Mouse (Mus musculus): ENCODE measurements around the gene Rerg. TPM values are rescaled to one million over a fixed set of nuclear protein-coding genes. Genes with fewer than 3 reads are reported as not detected.

Gene Rerg
- total RNA-seq, 2 experiments from 2014 or later: 2.8 to 3.8 TPM

Other genes starting within 250 kb of the Rerg start
- gene Erp27, start 248.3 kb downstream of the Rerg start, total RNA-seq (2021): under 1 TPM; 0.21 to 0.29 TPM
- gene Pde6h, start 246.7 kb downstream of the Rerg start, total RNA-seq (2021): not detected
- gene Arhgdib, start 228.6 kb downstream of the Rerg start, total RNA-seq (2021): 10 to 100 TPM; 17.9 to 23.9 TPM
- gene Ptpro, start 81.8 kb upstream of the Rerg start, total RNA-seq (2021): 1 to 10 TPM in 1 of 2 experiments, under 1 TPM in 1; 0.96 to 1.5 TPM